In genomic region chr1:114330541-114330940, GRCm38 (mm10) we compare ENCODE assay signal across 15 mouse cellular contexts.
A peak's percentile ranks its signal among the peaks of the same experiment; 100 is the strongest.
DNase-seq lines count a peak whose midpoint lies in the region; ATAC-seq and TF ChIP-seq lines count a peak whose summit lies in the region.
"Had no signal": no experiment of that assay in that cellular context is flagged by ENCODE, and none has a peak within 500 bp of the region (broad histone marks: within the 10 kb centered on the region; RNA-seq: fewer than 3 reads in every experiment).

No protein-coding gene starts in this region.

- H3K4me1 ChIP-seq in midbrain, postnatal 0 days (ENCODE audit: insufficient read depth, low read length): no peaks in the 10 kb centered on the region
- no peaks in the 10 kb centered on the region for H3K4me1 ChIP-seq in midbrain, embryonic 14.5 days (ENCODE audit: control insufficient read depth, insufficient read depth, low read length)
- H3K4me1 ChIP-seq in cerebellum, adult 2 months (ENCODE audit: control insufficient read depth, insufficient read depth, low read length): peaks cover 3% of the 10 kb centered on the region; the same call in 1 of the 2 replicates
- H3K4me1 ChIP-seq in forebrain, postnatal 0 days (ENCODE audit: insufficient read depth): no peaks in the 10 kb centered on the region
- no peaks in the 10 kb centered on the region for H3K4me1 ChIP-seq in heart, embryonic 12.5 days (replicated peaks)
- H3K4me1 ChIP-seq: limb, embryonic 10.5 days; liver, embryonic 13.5 days had no signal

- DNase-seq in midbrain, postnatal 0 days (ENCODE audit: low spot score): peak; percentile 82
- no peak for DNase-seq in midbrain, embryonic 14.5 days
- DNase-seq in cerebellum, adult 2 months: peak; percentile 86 to 97
- peak; percentile 60 for DNase-seq in forebrain, postnatal 0 days
- peak; percentile 72 to 76 for DNase-seq in layer of hippocampus, postnatal 36 days
- no peak for DNase-seq in heart, adult 9 months (ENCODE audit: low spot score in 2 of 2)
- DNase-seq: adrenal gland, postnatal 36 days; heart, adult 2 months; heart, postnatal 14 days; kidney, postnatal 25 days; liver, embryonic 13.5 days had no signal

- no peak overlapping the region for H3K9ac ChIP-seq in midbrain, postnatal 0 days (replicated peaks; ENCODE audit: low read length, poor library complexity, severe bottlenecking)
- no peak overlapping the region for H3K9ac ChIP-seq in midbrain, embryonic 14.5 days (replicated peaks; ENCODE audit: low read length)
- no peak overlapping the region for H3K9ac ChIP-seq in forebrain, postnatal 0 days
- H3K9ac ChIP-seq in heart, embryonic 12.5 days: no peak overlapping the region
- H3K9ac ChIP-seq: liver, embryonic 13.5 days had no signal

- no peak for TF ChIP-seq POLR2A in cerebellum, adult 2 months (IDR thresholded peaks at IDR 0.05; ENCODE audit: borderline replicate concordance, insufficient read depth, low read length)

- no peak overlapping the region for H3K27ac ChIP-seq in midbrain, postnatal 0 days (ENCODE audit: low read depth, low read length)
- H3K27ac ChIP-seq in midbrain, embryonic 14.5 days (replicated peaks; ENCODE audit: low read depth, low read length): no peak overlapping the region
- H3K27ac ChIP-seq in cerebellum, adult 2 months (ENCODE audit: insufficient read depth, low read length): no peak overlapping the region
- H3K27ac ChIP-seq in forebrain, postnatal 0 days (ENCODE audit: low read depth, low read length): no peak overlapping the region
- H3K27ac ChIP-seq in heart, embryonic 12.5 days (ENCODE audit: poor library complexity, severe bottlenecking): no peak overlapping the region
- H3K27ac ChIP-seq: heart, adult 2 months; limb, embryonic 10.5 days; liver, embryonic 13.5 days had no signal

- H3K36me3 ChIP-seq in midbrain, postnatal 0 days (ENCODE audit: insufficient read depth, low read length): no peaks in the 10 kb centered on the region
- no peaks in the 10 kb centered on the region for H3K36me3 ChIP-seq in midbrain, embryonic 14.5 days (ENCODE audit: control insufficient read depth, insufficient read depth, low read length)
- H3K36me3 ChIP-seq in forebrain, postnatal 0 days (ENCODE audit: insufficient read depth): no peaks in the 10 kb centered on the region
- no peaks in the 10 kb centered on the region for H3K36me3 ChIP-seq in heart, embryonic 12.5 days
- H3K36me3 ChIP-seq: limb, embryonic 10.5 days; liver, embryonic 13.5 days had no signal

- H3K27me3 ChIP-seq in midbrain, postnatal 0 days (ENCODE audit: insufficient read depth, low read length): no peaks in the 10 kb centered on the region
- no peaks in the 10 kb centered on the region for H3K27me3 ChIP-seq in midbrain, embryonic 14.5 days (ENCODE audit: control insufficient read depth, insufficient read depth, low read length)
- no peaks in the 10 kb centered on the region for H3K27me3 ChIP-seq in cerebellum, adult 2 months (ENCODE audit: control insufficient read depth, insufficient read depth, low read length)
- no peaks in the 10 kb centered on the region for H3K27me3 ChIP-seq in forebrain, postnatal 0 days (ENCODE audit: insufficient read depth, low read length)
- H3K27me3 ChIP-seq in heart, embryonic 12.5 days (replicated peaks): no peaks in the 10 kb centered on the region
- H3K27me3 ChIP-seq: liver, embryonic 13.5 days had no signal

- H3K9me3 ChIP-seq in midbrain, postnatal 0 days (ENCODE audit: low read length): no peaks in the 10 kb centered on the region
- no peaks in the 10 kb centered on the region for H3K9me3 ChIP-seq in midbrain, embryonic 14.5 days (ENCODE audit: control insufficient read depth, low read length)
- no peaks in the 10 kb centered on the region for H3K9me3 ChIP-seq in forebrain, postnatal 0 days (ENCODE audit: low read length)
- no peaks in the 10 kb centered on the region for H3K9me3 ChIP-seq in heart, embryonic 12.5 days (replicated peaks)
- H3K9me3 ChIP-seq: limb, embryonic 10.5 days; liver, embryonic 13.5 days had no signal

- no peak for TF ChIP-seq CTCF in midbrain, postnatal 0 days (IDR thresholded peaks at IDR 0.05)
- no peak for TF ChIP-seq CTCF in cerebellum, adult 2 months (IDR thresholded peaks at IDR 0.05; ENCODE audit: borderline replicate concordance, insufficient read depth, low read depth, low read length)
- no peak for TF ChIP-seq CTCF in forebrain, postnatal 0 days (IDR thresholded peaks at IDR 0.05; ENCODE audit: low read depth)

- H3K4me3 ChIP-seq in midbrain, postnatal 0 days (ENCODE audit: low read depth, low read length): no peak overlapping the region
- H3K4me3 ChIP-seq in midbrain, embryonic 14.5 days (replicated peaks; ENCODE audit: low read depth, low read length): no peak overlapping the region
- no peak overlapping the region for H3K4me3 ChIP-seq in cerebellum, adult 2 months (replicated peaks; ENCODE audit: insufficient read depth, low read depth, low read length)
- no peak overlapping the region for H3K4me3 ChIP-seq in forebrain, postnatal 0 days (ENCODE audit: low read depth, low read length)
- no peak overlapping the region for H3K4me3 ChIP-seq in heart, embryonic 12.5 days
- H3K4me3 ChIP-seq: heart, adult 2 months; limb, embryonic 10.5 days; liver, embryonic 13.5 days had no signal

- 66% methylated on average over 2 of the region's 2 CpGs for WGBS in midbrain, postnatal 0 days
- 82% methylated on average over 2 of the region's 2 CpGs for WGBS in midbrain, embryonic 14.5 days
- 5% methylated on average over 2 of the region's 2 CpGs for WGBS in cerebellum, adult 2 months
- WGBS in forebrain, postnatal 0 days: 51% methylated on average over 2 of the region's 2 CpGs
- 77% methylated on average over 2 of the region's 2 CpGs for WGBS in heart, embryonic 12.5 days

- ATAC-seq in midbrain, postnatal 0 days (ENCODE audit: low FRiP score): no peak; the same call in 1 of the 2 replicates
- no peak for ATAC-seq in midbrain, embryonic 14.5 days (ENCODE audit: low FRiP score, low TSS enrichment)
- ATAC-seq in forebrain, postnatal 0 days: peak; percentile 62
- ATAC-seq in heart, embryonic 12.5 days (ENCODE audit: insufficient number of reproducible peaks, low FRiP score): no peak
- ATAC-seq: intestine, postnatal 0 days; lung, postnatal 0 days had no signal

- H3K4me2 ChIP-seq in midbrain, postnatal 0 days (ENCODE audit: low read depth, low read length, poor library complexity, severe bottlenecking): no peak overlapping the region
- no peak overlapping the region for H3K4me2 ChIP-seq in midbrain, embryonic 14.5 days (ENCODE audit: low read length)
- no peak overlapping the region for H3K4me2 ChIP-seq in forebrain, postnatal 0 days (ENCODE audit: low read depth)
- no peak overlapping the region for H3K4me2 ChIP-seq in heart, embryonic 12.5 days
- H3K4me2 ChIP-seq: liver, embryonic 13.5 days had no signal

Comparison
In these comparisons a context has a peak if more than half of its experiments do, and no peak if none do; other contexts are left out.
1. DNase-seq: peak in midbrain, postnatal 0 days (single experiment), cerebellum, adult 2 months (2 of 2), forebrain, postnatal 0 days (single experiment) and layer of hippocampus, postnatal 36 days (2 of 2); none in midbrain, embryonic 14.5 days (single experiment) and heart, adult 9 months (0 of 2).